Mouse (Mus musculus) kidney, postnatal 0 days (tissue): ENCODE measurements around the gene Zscan20. TPM values are rescaled to one million over a fixed set of nuclear protein-coding genes. Genes with fewer than 3 reads are reported as not detected.
"Not testable (repeated sequence)": the region's sequence is repeated elsewhere in the genome, so short reads cannot be mapped to it uniquely, and the experiment has no call there.

Experiments
- ATAC-seq: fragments of 200-750 bp; cut with Nextera tagmentation; replicated peaks from 2 replicates; pipeline ENCODE4 v1.8.0; 2017; ENCODE audit warnings: low read depth, moderate number of reproducible peaks, moderate TSS enrichment, moderate library complexity; ENCODE audit not compliant: low FRiP score
- DNase-seq: peaks from one replicate; pipeline ENCODE4 v3.0.0-alpha.2; 2016; ENCODE audit warnings: low spot score
- H3K27ac ChIP-seq: fragments of 300-500 bp; sonication (generic); 2 replicates; pipeline ENCODE4 v1.5.1; 2014; ENCODE audit warnings: mild to moderate bottlenecking
- H3K27me3 ChIP-seq: fragments of 300-500 bp; sonication (generic); 2 replicates; pipeline ENCODE4 v1.6.1; 2014; ENCODE audit warnings: low read length, mixed read lengths; ENCODE audit not compliant: insufficient read depth
- H3K36me3 ChIP-seq: fragments of 300-500 bp; sonication (generic); 2 replicates; pipeline ENCODE4 v1.6.1; 2014; ENCODE audit warnings: low read length, mixed read lengths; ENCODE audit not compliant: insufficient read depth
- H3K4me1 ChIP-seq: fragments of 300-500 bp; sonication (generic); replicated peaks from 2 replicates; pipeline ENCODE4 v1.6.1; 2014; ENCODE audit warnings: antibody characterized with exemption, low read length, mixed read lengths; ENCODE audit not compliant: insufficient read depth
- H3K4me2 ChIP-seq: fragments of 300-500 bp; sonication (generic); 2 replicates; pipeline ENCODE4 v1.6.1; 2014; ENCODE audit warnings: mild to moderate bottlenecking, low read length, moderate library complexity, mixed read lengths
- H3K4me3 ChIP-seq: fragments of 300-500 bp; sonication (generic); replicated peaks from 2 replicates; pipeline ENCODE4 v1.5.1; 2014; ENCODE audit warnings: low read depth, low read length
- H3K9ac ChIP-seq: fragments of 300-500 bp; sonication (generic); 2 replicates; pipeline ENCODE4 v1.6.1; 2014; ENCODE audit warnings: low read depth, low read length
- H3K9me3 ChIP-seq: fragments of 300-500 bp; sonication (generic); replicated peaks from 2 replicates; pipeline ENCODE4 v1.6.1; 2016; ENCODE audit warnings: low read length, inconsistent platforms, mixed read lengths
- CTCF ChIP-seq: IDR thresholded peaks from 2 replicates; pipeline ENCODE4 v1.5.1; 2016; ENCODE audit warnings: antibody characterized with exemption, low read depth, mild to moderate bottlenecking, moderate library complexity
- WGBS: fragments of 180-500 bp; shearing (Covaris S2); extraction: QIAGEN DNeasy Blood & Tissue Kit; methylation state at CpG from one replicate; pipeline ENCODE4 v1.1.7; 2014; 5-methylcytosine and 5-hydroxymethylcytosine counted together
- polyA plus RNA-seq: library from polyadenylated mRNA; unstranded; fragments of >200 nt; fragmentation: Nextera tagmentation; extraction: Ambion mirVana; gene quantifications from 2 replicates; pipeline ENCODE4 v1.2.1, GENCODE M21; 2015

The Zscan20 gene
- polyA plus RNA-seq, 1 experiment from 2014 or later = 2.3 TPM

GRCm38 (mm10) chr4:128615761-128616160 lies 5.9 kb upstream of the Zscan20 start:
- no peak overlapping the region for H3K27ac ChIP-seq
- no peak for DNase-seq

GRCm38 (mm10) chr4:128613326-128613725 lies 3.4 kb upstream of the Zscan20 start:
- TF ChIP-seq CTCF = peak; percentile 87

More at GRCm38 (mm10) chr4:128615761-128616160, 5.9 kb upstream of the Zscan20 start:
- Histone ChIP-seq H3K36me3 (no peaks in the 10 kb centered on the region), H3K4me2 (no peak overlapping the region), H3K4me1 (peaks cover 37% of the 10 kb centered on the region), H3K9ac (no peak overlapping the region), H3K27me3 (no peaks in the 10 kb centered on the region), H3K9me3 (no peaks in the 10 kb centered on the region), H3K4me3 (no peak overlapping the region)
- TF ChIP-seq CTCF = no peak
- no peak for ATAC-seq
- 82% methylated on average over 14 of the region's 14 CpGs for WGBS

GRCm38 (mm10) chr4:128611726-128612125 lies 1.8 kb upstream of the Zscan20 start:
- H3K27me3 ChIP-seq, H3K4me3 ChIP-seq, H3K9me3 ChIP-seq, DNase-seq, H3K27ac ChIP-seq, H3K36me3 ChIP-seq, H3K9ac ChIP-seq, ATAC-seq, H3K4me2 ChIP-seq: not testable (repeated sequence)
- 80% methylated on average over 3 of the region's 3 CpGs for WGBS
- H3K4me1 ChIP-seq = peaks cover 21% of the 10 kb centered on the region

More at GRCm38 (mm10) chr4:128613326-128613725, 3.4 kb upstream of the Zscan20 start:
- Histone ChIP-seq H3K4me1 (peaks cover 37% of the 10 kb centered on the region), H3K27me3 (no peaks in the 10 kb centered on the region), H3K27ac (no peak overlapping the region), H3K36me3 (no peaks in the 10 kb centered on the region), H3K4me2 (no peak overlapping the region), H3K4me3 (no peak overlapping the region), H3K9me3 (no peaks in the 10 kb centered on the region), H3K9ac (no peak overlapping the region)
- ATAC-seq (no peak), DNase-seq (peak; percentile 94)
- 20% methylated on average over 8 of the region's 8 CpGs for WGBS

GRCm38 (mm10) chr4:128610706-128611105 lies 808 bp upstream of the Zscan20 start:
- Histone ChIP-seq H3K9ac (no peak overlapping the region), H3K4me1 (peaks cover 11% of the 10 kb centered on the region; the same call in 1 of the 2 replicates), H3K4me3 (peak overlapping the region; percentile 53; the same call in 1 of the 2 replicates), H3K27ac (no peak overlapping the region), H3K9me3 (no peaks in the 10 kb centered on the region), H3K36me3 (no peaks in the 10 kb centered on the region), H3K27me3 (no peaks in the 10 kb centered on the region), H3K4me2 (peak overlapping the region; percentile 65)
- 17% methylated on average over 10 of the region's 10 CpGs for WGBS
- no peak for ATAC-seq
- no peak for DNase-seq
- TF ChIP-seq CTCF = no peak

GRCm38 (mm10) chr4:128609276-128609924 lies 498 bp downstream of the Zscan20 start:
- H3K4me1 ChIP-seq = peaks cover 4% of the 10 kb centered on the region; the same call in 1 of the 2 replicates
- ATAC-seq (peak; percentile 30; the same call in 1 of the 2 replicates), DNase-seq (peak; percentile 29)
- TF ChIP-seq CTCF = no peak
- H3K4me2 ChIP-seq = peak overlapping the region; percentile 65
- no peak overlapping the region for H3K27ac ChIP-seq
- H3K9me3 ChIP-seq = no peaks in the 10 kb centered on the region
- H3K27me3 ChIP-seq = no peaks in the 10 kb centered on the region
- no peaks in the 10 kb centered on the region for H3K36me3 ChIP-seq
- H3K4me3 ChIP-seq = peak overlapping the region; percentile 53
- peak overlapping the region; percentile 60 for H3K9ac ChIP-seq
- WGBS = 8% methylated on average over 27 of the region's 27 CpGs

GRCm38 (mm10) chr4:128607661-128608060 lies 2.2 kb downstream of the Zscan20 start:
- H3K4me2 ChIP-seq = no peak overlapping the region
- WGBS = 83% methylated on average over 11 of the region's 11 CpGs
- no peaks in the 10 kb centered on the region for H3K27me3 ChIP-seq
- no peaks in the 10 kb centered on the region for H3K9me3 ChIP-seq
- DNase-seq (no peak), ATAC-seq (no peak)
- H3K4me1 ChIP-seq = peaks cover 4% of the 10 kb centered on the region; the same call in 1 of the 2 replicates
- no peak overlapping the region for H3K27ac ChIP-seq
- H3K4me3 ChIP-seq = no peak overlapping the region
- no peak for TF ChIP-seq CTCF
- H3K36me3 ChIP-seq = peaks cover 4% of the 10 kb centered on the region; the same call in 1 of the 2 replicates
- H3K9ac ChIP-seq = no peak overlapping the region
